Mouse (Mus musculus) hindbrain, embryonic 16.5 days (tissue): ENCODE results near the gene Ggt5. TPM values are rescaled to one million over a fixed set of nuclear protein-coding genes. Genes with fewer than 3 reads are reported as not detected.

Experiments used
- ATAC-seq: fragments of 200-750 bp; cut with Nextera tagmentation; 2 replicates; pipeline ENCODE4 v1.8.0; 2017; ENCODE audit warnings: moderate TSS enrichment, moderate library complexity
- H3K27ac ChIP-seq: fragments of 300-500 bp; sonication (generic); 2 replicates; pipeline ENCODE4 v1.5.1; 2014; ENCODE audit warnings: low read depth, mild to moderate bottlenecking, control low read depth, low read length, moderate library complexity
- H3K27me3 ChIP-seq: fragments of 300-500 bp; sonication (generic); replicated peaks from 2 replicates; pipeline ENCODE4 v1.6.1; 2014; ENCODE audit warnings: low read length; ENCODE audit not compliant: control insufficient read depth, insufficient read depth
- H3K36me3 ChIP-seq: fragments of 300-500 bp; sonication (generic); 2 replicates; pipeline ENCODE4 v1.6.1; 2014; ENCODE audit warnings: mild to moderate bottlenecking, low read length, moderate library complexity, mixed read lengths; ENCODE audit not compliant: control insufficient read depth, insufficient read depth
- H3K4me1 ChIP-seq: fragments of 300-500 bp; sonication (generic); 2 replicates; pipeline ENCODE4 v1.6.1; 2014; ENCODE audit warnings: low read depth, low read length; ENCODE audit not compliant: control insufficient read depth, insufficient read depth
- H3K4me2 ChIP-seq: fragments of 300-500 bp; sonication (generic); 2 replicates; pipeline ENCODE4 v1.6.1; 2014; ENCODE audit warnings: mild to moderate bottlenecking, low read length, control low read depth, moderate library complexity
- H3K4me3 ChIP-seq: fragments of 300-500 bp; sonication (generic); 2 replicates; pipeline ENCODE4 v1.5.1; 2014; ENCODE audit warnings: mild to moderate bottlenecking, low read length, control low read depth, moderate library complexity
- H3K9ac ChIP-seq: fragments of 300-500 bp; sonication (generic); 2 replicates; pipeline ENCODE4 v1.6.1; 2014; ENCODE audit warnings: low read depth, mild to moderate bottlenecking, control low read depth, low read length, moderate library complexity
- H3K9me3 ChIP-seq: fragments of 300-500 bp; sonication (generic); 2 replicates; pipeline ENCODE4 v1.6.1; 2014; ENCODE audit warnings: mild to moderate bottlenecking, low read length, moderate library complexity; ENCODE audit not compliant: control insufficient read depth
- WGBS: fragments of 180-500 bp; shearing (Covaris S2); extraction: QIAGEN DNeasy Blood & Tissue Kit; methylation state at CpG from one replicate; pipeline ENCODE4 v1.1.7; 2014; 5-methylcytosine and 5-hydroxymethylcytosine counted together
- polyA plus RNA-seq: library from polyadenylated mRNA; unstranded; fragments of >200 nt; fragmentation: Nextera tagmentation; extraction: Ambion mirVana; gene quantifications from 2 replicates; pipeline ENCODE4 v1.2.1, GENCODE M21; 2015

Gene Ggt5
- polyA plus RNA-seq, result 2.9 and 3.5 TPM in 2 replicates

GRCm38 (mm10) chr10:75589129-75589528 is at the start of gene Ggt5:
Gene Ggt5 (plus strand): TSS chr10:75589340.
- ATAC-seq, result no peak
- no peak within 1 kb of the TSS; the same call in 1 of the 2 replicates for H3K27ac ChIP-seq
- peak within 1 kb of the TSS; percentile 16; the same call in 1 of the 2 replicates for H3K9ac ChIP-seq
- H3K4me1 ChIP-seq, result peaks cover 6% of the 10 kb centered on the region; the same call in 1 of the 2 replicates
- H3K27me3 ChIP-seq, result no peaks in the 10 kb centered on the region; the same call in 1 of the 2 replicates
- 40% methylated on average over 5 of the region's 5 CpGs for WGBS
- H3K9me3 ChIP-seq, result no peaks in the 10 kb centered on the region
- no peaks in the 10 kb centered on the region for H3K36me3 ChIP-seq
- no peak within 1 kb of the TSS for H3K4me3 ChIP-seq
- no peak within 1 kb of the TSS; the same call in 1 of the 2 replicates for H3K4me2 ChIP-seq

DNA sequence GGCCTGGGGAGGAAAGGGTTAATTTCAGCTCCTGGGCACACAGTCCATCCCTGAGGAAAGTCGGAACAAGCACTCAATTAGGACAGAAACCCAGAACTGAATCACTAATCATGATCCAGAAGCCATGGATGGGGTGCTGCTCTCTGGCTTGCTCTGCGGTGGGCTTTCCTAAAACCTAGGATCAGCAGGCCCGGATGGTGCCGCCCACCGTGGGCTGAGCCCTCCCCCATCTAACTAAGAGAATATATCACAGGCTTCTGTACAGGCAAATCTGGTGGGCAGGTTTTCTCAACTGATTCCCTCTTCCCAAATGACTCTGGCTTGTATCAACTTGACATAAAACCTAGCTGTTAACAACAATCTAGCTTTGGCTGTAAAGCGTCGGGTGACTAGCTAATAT is 41.2 kb upstream of the Ggt5 start:
- Histone ChIP-seq H3K9ac (no peak overlapping the region), H3K36me3 (no peaks in the 10 kb centered on the region), H3K4me1 (no peaks in the 10 kb centered on the region), H3K4me2 (no peak overlapping the region), H3K27ac (no peak overlapping the region), H3K4me3 (no peak overlapping the region), H3K27me3 (no peaks in the 10 kb centered on the region), H3K9me3 (peaks cover 6% of the 10 kb centered on the region)
- no peak for ATAC-seq
- 76% methylated on average over 7 of the region's 7 CpGs for WGBS

GRCm38 (mm10) chr10:75548486-75548885 is 40.7 kb upstream of the Ggt5 start:
- peaks cover 6% of the 10 kb centered on the region for H3K9me3 ChIP-seq
- peaks cover under 1% of the 10 kb centered on the region; the same call in 1 of the 2 replicates for H3K36me3 ChIP-seq
- H3K4me2 ChIP-seq, result no peak overlapping the region
- no peak overlapping the region for H3K9ac ChIP-seq
- no peaks in the 10 kb centered on the region for H3K4me1 ChIP-seq
- H3K4me3 ChIP-seq, result no peak overlapping the region
- H3K27me3 ChIP-seq, result no peaks in the 10 kb centered on the region
- peak; percentile 48; the same call in 1 of the 2 replicates for ATAC-seq
- H3K27ac ChIP-seq, result no peak overlapping the region
- WGBS, result 44% methylated on average over 14 of the region's 14 CpGs

DNA sequence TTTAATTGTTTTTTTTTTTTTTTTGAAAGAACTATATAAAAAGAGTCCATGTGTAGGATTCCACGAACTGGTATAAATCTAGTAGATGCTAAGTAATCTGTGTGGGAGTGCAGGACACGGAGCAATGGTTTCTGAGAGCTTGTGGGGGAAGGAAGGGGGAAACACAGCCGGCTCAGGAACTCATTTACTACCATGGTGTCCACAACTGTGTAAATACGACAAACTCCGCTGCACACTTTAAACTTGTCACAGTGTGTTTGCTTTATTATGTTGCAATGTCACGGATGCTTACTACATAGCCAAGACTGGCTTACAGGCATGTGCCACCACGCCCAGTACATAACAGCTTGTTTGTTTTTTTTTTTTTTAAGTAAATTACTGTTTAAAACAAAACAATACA is 39.3 kb upstream of the Ggt5 start:
- H3K9me3 ChIP-seq, result peaks cover 3% of the 10 kb centered on the region
- WGBS, result 66% methylated on average over 7 of the region's 7 CpGs
- H3K4me3 ChIP-seq, result no peak overlapping the region
- no peak for ATAC-seq
- no peak overlapping the region for H3K4me2 ChIP-seq
- no peak overlapping the region for H3K27ac ChIP-seq
- H3K4me1 ChIP-seq, result no peaks in the 10 kb centered on the region
- peaks cover 10% of the 10 kb centered on the region for H3K36me3 ChIP-seq
- H3K9ac ChIP-seq, result no peak overlapping the region
- no peaks in the 10 kb centered on the region for H3K27me3 ChIP-seq

DNA sequence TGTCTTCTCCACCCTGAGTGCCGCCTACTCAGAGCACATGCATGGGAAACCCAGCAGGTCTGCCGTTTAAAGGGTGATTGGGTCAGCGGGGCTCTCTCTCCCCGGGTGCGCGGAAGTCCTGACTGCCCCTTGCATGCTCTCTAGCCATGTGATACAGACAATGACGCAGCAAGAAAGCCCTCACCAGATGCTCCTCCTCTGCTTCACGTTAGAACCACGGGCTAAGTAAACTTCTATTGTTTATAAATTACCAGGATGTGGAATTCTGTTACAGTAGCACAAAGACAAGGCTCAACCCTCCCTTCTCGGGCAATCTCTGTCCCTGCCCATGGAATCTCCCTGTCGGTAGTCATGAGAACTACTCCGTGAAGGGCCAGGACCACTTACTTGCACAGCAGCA is 38.0 kb upstream of the Ggt5 start:
- 48% methylated on average over 12 of the region's 12 CpGs for WGBS
- peaks cover 20% of the 10 kb centered on the region for H3K36me3 ChIP-seq
- ATAC-seq, result 0 out of 2 replicates have a peak, but pooled peaks have one; percentile 7
- peaks cover 5% of the 10 kb centered on the region for H3K4me1 ChIP-seq
- H3K27me3 ChIP-seq, result no peaks in the 10 kb centered on the region
- no peaks in the 10 kb centered on the region for H3K9me3 ChIP-seq
- H3K4me3 ChIP-seq, result no peak overlapping the region
- no peak overlapping the region for H3K4me2 ChIP-seq
- no peak overlapping the region for H3K27ac ChIP-seq
- H3K9ac ChIP-seq, result no peak overlapping the region

DNA sequence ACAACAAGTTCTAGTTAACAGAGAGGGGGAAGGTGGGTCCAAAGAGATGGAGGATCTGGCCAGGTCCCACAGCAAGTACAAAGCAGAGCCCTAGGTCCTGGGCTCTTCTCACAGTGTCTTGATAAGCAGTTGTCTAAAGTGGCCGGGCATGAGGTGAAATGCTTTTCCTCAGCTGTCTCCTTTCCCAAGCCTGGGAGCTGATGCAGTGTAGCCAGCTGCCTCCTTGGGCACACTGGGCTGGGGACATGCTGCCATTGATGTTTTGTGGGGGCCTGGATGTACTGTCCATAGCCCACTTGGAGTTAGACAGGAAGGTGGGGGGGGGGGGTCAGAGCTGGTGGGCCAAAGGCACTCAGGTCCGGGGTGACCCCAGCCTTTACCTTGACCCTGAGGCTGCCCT is 37.0 kb upstream of the Ggt5 start:
- H3K4me2 ChIP-seq, result no peak overlapping the region
- no peak overlapping the region for H3K27ac ChIP-seq
- WGBS, result 91% methylated on average over 2 of the region's 2 CpGs
- H3K9ac ChIP-seq, result no peak overlapping the region
- H3K9me3 ChIP-seq, result no peaks in the 10 kb centered on the region
- H3K4me1 ChIP-seq, result peaks cover 14% of the 10 kb centered on the region
- ATAC-seq, result no peak
- H3K27me3 ChIP-seq, result no peaks in the 10 kb centered on the region
- H3K4me3 ChIP-seq, result no peak overlapping the region
- H3K36me3 ChIP-seq, result peaks cover 24% of the 10 kb centered on the region

DNA sequence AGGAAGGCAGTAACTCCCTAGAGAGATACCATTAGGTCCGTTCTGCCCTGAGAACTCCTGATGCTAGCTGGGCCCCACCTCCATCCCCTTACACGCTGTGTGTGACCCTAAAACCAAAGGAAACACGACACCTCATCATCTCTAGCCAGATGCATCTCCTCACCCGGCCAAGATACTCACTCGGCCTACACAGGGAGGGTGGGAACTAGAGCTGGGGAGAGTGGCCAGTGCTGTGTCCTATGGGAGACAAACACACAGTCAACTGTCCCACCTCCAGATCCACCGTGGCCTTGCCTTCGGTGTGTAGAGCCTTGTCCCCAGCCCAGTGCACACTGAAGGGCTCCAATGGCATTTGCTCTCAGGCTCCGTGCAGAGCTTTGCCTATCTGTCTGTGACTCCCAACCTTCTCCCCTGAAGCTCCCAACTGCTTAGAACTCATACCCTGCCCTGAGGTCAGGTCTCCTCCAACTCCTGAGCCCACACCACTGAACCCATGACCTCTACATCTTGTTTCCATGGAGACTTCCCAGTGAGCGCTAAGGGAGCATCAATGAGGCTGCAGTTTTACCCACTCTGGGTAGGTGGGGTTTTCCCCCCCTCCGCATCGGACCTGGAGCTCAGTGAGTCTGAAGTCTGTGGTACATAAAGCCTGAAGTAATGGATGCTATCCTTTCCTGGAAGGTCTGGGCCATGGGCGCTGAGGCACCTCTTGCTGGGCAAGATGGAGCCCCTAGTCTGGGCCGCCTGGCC is 36.3 kb upstream of the Ggt5 start:
- Histone ChIP-seq H3K9me3 (no peaks in the 10 kb centered on the region), H3K27ac (no peak overlapping the region), H3K9ac (no peak overlapping the region), H3K4me2 (no peak overlapping the region), H3K4me3 (no peak overlapping the region), H3K27me3 (no peaks in the 10 kb centered on the region), H3K36me3 (peaks cover 24% of the 10 kb centered on the region), H3K4me1 (peaks cover 21% of the 10 kb centered on the region)
- 72% methylated on average over 13 of the region's 13 CpGs for WGBS
- no peak for ATAC-seq

DNA sequence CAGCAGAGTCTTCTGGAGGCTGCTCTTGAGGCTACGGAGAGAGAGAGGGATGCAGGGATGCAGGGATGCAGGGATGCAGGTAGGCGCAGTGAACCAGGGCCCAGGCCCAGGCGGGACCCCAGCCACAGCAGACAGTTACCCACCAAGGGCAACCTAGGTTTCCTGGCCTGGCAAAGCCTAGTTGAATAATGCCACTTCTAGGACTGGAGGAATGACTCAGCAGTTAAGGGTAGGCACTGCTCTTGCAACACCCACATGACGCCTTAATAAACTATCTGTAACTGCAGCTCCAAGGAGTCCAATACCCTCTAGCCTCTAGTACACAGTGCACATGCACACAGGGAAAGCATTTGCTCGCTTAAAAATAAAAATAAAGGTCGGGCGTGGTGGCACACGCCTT is 35.0 kb upstream of the Ggt5 start:
- no peak overlapping the region for H3K4me2 ChIP-seq
- H3K9me3 ChIP-seq, result no peaks in the 10 kb centered on the region
- H3K4me3 ChIP-seq, result no peak overlapping the region
- ATAC-seq, result no peak
- no peak overlapping the region for H3K27ac ChIP-seq
- H3K27me3 ChIP-seq, result no peaks in the 10 kb centered on the region
- peaks cover 24% of the 10 kb centered on the region for H3K36me3 ChIP-seq
- H3K4me1 ChIP-seq, result peaks cover 23% of the 10 kb centered on the region
- no peak overlapping the region for H3K9ac ChIP-seq
- WGBS, result 92% methylated on average over 8 of the region's 8 CpGs

DNA sequence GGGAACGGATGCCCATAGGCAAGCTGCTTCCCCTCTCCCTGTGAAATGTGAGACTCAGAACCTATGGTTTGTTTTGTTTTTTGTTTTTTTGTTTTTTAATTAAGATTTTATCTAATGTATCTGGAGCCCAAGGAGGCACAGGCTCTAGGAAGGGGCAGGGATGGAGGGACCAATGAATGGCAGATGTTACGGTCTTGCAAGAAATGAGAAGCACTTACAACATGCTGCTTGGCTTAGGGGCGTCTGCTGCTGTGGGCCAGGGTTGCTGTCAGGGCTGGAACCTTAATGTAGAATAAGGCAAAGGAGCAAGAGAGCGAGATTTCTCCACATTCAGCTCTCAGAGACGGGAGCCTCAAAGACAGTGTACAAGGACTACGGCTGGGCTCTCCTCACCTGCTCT is 33.6 kb upstream of the Ggt5 start:
- no peak for ATAC-seq
- Histone ChIP-seq H3K9ac (no peak overlapping the region), H3K4me3 (no peak overlapping the region), H3K27me3 (no peaks in the 10 kb centered on the region), H3K4me2 (peak overlapping the region; percentile 18; the same call in 1 of the 2 replicates), H3K36me3 (peaks cover 24% of the 10 kb centered on the region), H3K4me1 (peaks cover 30% of the 10 kb centered on the region), H3K9me3 (no peaks in the 10 kb centered on the region), H3K27ac (peak overlapping the region; percentile 36)
- WGBS, result 56% methylated on average over 6 of the region's 6 CpGs
